Mouse (Mus musculus) bone marrow, adult 2 months (tissue): ENCODE data around the gene Fbxo28.

Experiments used
- CTCF ChIP-seq: fragments of 200-500 bp; IDR thresholded peaks from 2 replicates; pipeline ENCODE4 v1.5.1; 2011; ENCODE audit warnings: low read length, control low read depth; ENCODE audit not compliant: control insufficient read depth, insufficient read depth
- POLR2A ChIP-seq: fragments of 200-500 bp; IDR thresholded peaks from 2 replicates; pipeline ENCODE4 v1.6.1; 2011; ENCODE audit warnings: low read depth, mild to moderate bottlenecking, control low read depth, low read length, borderline replicate concordance; ENCODE audit not compliant: control insufficient read depth

- no peak for TF ChIP-seq POLR2A
- no peak for TF ChIP-seq CTCF
Measured at GRCm38 (mm10) chr1:182386449-182386848, 45.0 kb upstream of the Fbxo28 start.
